ENCODE assay signal across 20 mouse cellular contexts in genomic region chr7:123389686-123390280, GRCm38 (mm10). TPM values are rescaled to one million over a fixed set of nuclear protein-coding genes. Genes with fewer than 3 reads are reported as not detected.
DNase-seq lines count a peak whose midpoint lies in the region; ATAC-seq and TF ChIP-seq lines count a peak whose summit lies in the region.
"Had no signal": no experiment of that assay in that cellular context is flagged by ENCODE, and none has a peak within 500 bp of the region (broad histone marks: within the 10 kb centered on the region; RNA-seq: fewer than 3 reads in every experiment).

No protein-coding gene starts in this region.

- no peak overlapping the region for H3K4me2 ChIP-seq in myocyte (ENCODE audit: low read depth)
- H3K4me2 ChIP-seq: forebrain, embryonic 13.5 days; hindbrain, embryonic 15.5 days; intestine, embryonic 15.5 days; midbrain, embryonic 11.5 days had no signal

- no peak overlapping the region for H3ac ChIP-seq in myocyte (ENCODE audit: control insufficient read depth, insufficient read length)

- no peaks in the 10 kb centered on the region; the same call in 1 of the 2 replicates for H3K36me3 ChIP-seq in kidney, adult 2 months (ENCODE audit: control insufficient read depth, insufficient read depth, low read length)
- H3K36me3 ChIP-seq in myocyte (ENCODE audit: control insufficient read depth, insufficient read depth), result peaks cover 3% of the 10 kb centered on the region
- H3K36me3 ChIP-seq: intestine, embryonic 15.5 days had no signal

- 78% methylated on average over 6 of the region's 6 CpGs for WGBS in kidney, adult 2 months

- no peak for TF ChIP-seq POLR2A in kidney, adult 2 months (IDR thresholded peaks at IDR 0.05; ENCODE audit: low read depth, low read length)
- no peak for TF ChIP-seq POLR2A in myocyte (IDR thresholded peaks at IDR 0.05; ENCODE audit: insufficient read length, low read depth)

- no peak for TF ChIP-seq CTCF in kidney, adult 2 months (conservative IDR thresholded peaks at IDR 0.05; ENCODE audit: insufficient read depth, insufficient read length, low read depth, low read length)

- 0 out of 2 replicates have a peak overlapping the region, but pooled peaks have one; percentile 7 for H3K27ac ChIP-seq in kidney, adult 2 months (ENCODE audit: insufficient read depth, low read depth, low read length)
- H3K27ac ChIP-seq: forebrain, embryonic 13.5 days; heart, embryonic 10.5 days; hindbrain, embryonic 15.5 days; intestine, embryonic 15.5 days; kidney, postnatal 0 days; left cerebral cortex, adult 2 months had no signal

- no peaks in the 10 kb centered on the region for H3K79me2 ChIP-seq in myocyte (ENCODE audit: control insufficient read depth, insufficient read depth)

- no peak overlapping the region for H3K4me3 ChIP-seq in kidney, adult 2 months (ENCODE audit: insufficient read depth, low read depth, low read length)
- no peak overlapping the region for H3K4me3 ChIP-seq in myocyte
- H3K4me3 ChIP-seq: forebrain, embryonic 13.5 days; heart, embryonic 10.5 days; hindbrain, embryonic 15.5 days; intestine, embryonic 15.5 days; left cerebral cortex, adult 2 months had no signal

- DNase-seq in cerebellum, adult 9-11 months, result no peak
- DNase-seq in kidney, adult 2 months, result peak; percentile 12
- DNase-seq in kidney, adult 8-10 months, result no peak
- DNase-seq in MN1 (ENCODE audit: low spot score), result peak; percentile 62
- DNase-seq in right cerebral cortex, postnatal 14 days, result no peak
- DNase-seq in heart, postnatal 10 days, result no peak
- DNase-seq: adrenal gland, postnatal 36 days; embryo, embryonic 11 days; lung, postnatal 10 days; right cerebral cortex, postnatal 25 days; spleen, adult 18-20 months had no signal

- peaks cover 9% of the 10 kb centered on the region; the same call in 1 of the 2 replicates for H3K4me1 ChIP-seq in kidney, adult 2 months (ENCODE audit: control insufficient read depth, insufficient read depth, low read length)
- H3K4me1 ChIP-seq: forebrain, embryonic 13.5 days; hindbrain, embryonic 15.5 days had no signal

- intact Hi-C loops in heart, postnatal 10 days (cut with DNase I), result no loop called here

- no peaks in the 10 kb centered on the region for H3K27me3 ChIP-seq in kidney, adult 2 months (replicated peaks; ENCODE audit: control insufficient read depth, insufficient read depth, low read length)
- H3K27me3 ChIP-seq in myocyte (ENCODE audit: control insufficient read depth, insufficient read depth, insufficient read length), result no peaks in the 10 kb centered on the region
- H3K27me3 ChIP-seq: forebrain, embryonic 13.5 days; hindbrain, embryonic 15.5 days; intestine, embryonic 15.5 days had no signal

- peak; percentile 49; the same call in 1 of the 2 replicates for ATAC-seq in cerebellum, adult (ENCODE audit: insufficient number of reproducible peaks, low FRiP score, low TSS enrichment)
- ATAC-seq: forebrain, embryonic 13.5 days; intestine, embryonic 15.5 days had no signal

TF ChIP-seq in myocyte, 11 proteins besides CTCF, POLR2A, EP300 and RAD21:
- TF ChIP-seq SRF (IDR thresholded peaks at IDR 0.05; ENCODE audit: control insufficient read depth, insufficient read length, low read depth), result no peak
- TF ChIP-seq CEBPB (IDR thresholded peaks at IDR 0.05; ENCODE audit: insufficient read depth, poor library complexity, severe bottlenecking), result 0 out of 2 replicates have a peak, but pooled peaks have one; percentile 28
- TF ChIP-seq MAX (IDR thresholded peaks at IDR 0.05; ENCODE audit: low read depth), result no peak

RNA-seq across cellular contexts. Expression of gene Arhgap17, which starts 20.1 kb away (rescaled TPM):
- polyA plus RNA-seq in kidney, adult 2 months (2012; rRNA removed), result 20.0 and 21.0 TPM in 2 replicates
- polyA plus RNA-seq in myocyte (2012; fragmentation: generic; extraction: Trizol), result 18.0 TPM
- total RNA-seq in heart, postnatal 10 days (2021), result 10 to 100 TPM; 22.4 to 24.2 TPM

RNA-seq across cellular contexts. Expression of gene Lcmt1, which starts 20.2 kb away (rescaled TPM):
- 26.9 and 29.9 TPM in 2 replicates for polyA plus RNA-seq in kidney, adult 2 months (2012; rRNA removed)
- polyA plus RNA-seq in myocyte (2012; fragmentation: generic; extraction: Trizol), result 28.4 TPM
- total RNA-seq in heart, postnatal 10 days (2021), result 10 to 100 TPM; 27.6 to 29.5 TPM

Comparison
In these comparisons a context has a peak if more than half of its experiments do, and no peak if none do; other contexts are left out.
1. DNase-seq: peak in kidney, adult 2 months (single experiment) and MN1 (single experiment); none in cerebellum, adult 9-11 months (single experiment), kidney, adult 8-10 months (0 of 2), right cerebral cortex, postnatal 14 days (single experiment) and heart, postnatal 10 days (0 of 2).